Mouse (Mus musculus) neural tube, embryonic 13.5 days (tissue): ENCODE results near the gene Ankfn1. TPM values are rescaled to one million over a fixed set of nuclear protein-coding genes. Genes with fewer than 3 reads are reported as not detected.

Source experiments
- ATAC-seq: fragments of 200-750 bp; cut with Nextera tagmentation; 2 replicates; pipeline ENCODE4 v1.8.0; 2017; ENCODE audit warnings: low read depth, mild to moderate bottlenecking, moderate TSS enrichment, moderate library complexity
- H3K27ac ChIP-seq: fragments of 300-500 bp; sonication (generic); replicated peaks from 2 replicates; pipeline ENCODE4 v1.5.1; 2015; ENCODE audit warnings: moderate library complexity, mild to moderate bottlenecking, inconsistent platforms
- H3K27me3 ChIP-seq: fragments of 300-500 bp; sonication (generic); 2 replicates; pipeline ENCODE4 v1.6.1; 2015; ENCODE audit warnings: mild to moderate bottlenecking, inconsistent platforms
- H3K36me3 ChIP-seq: fragments of 300-500 bp; sonication (generic); 2 replicates; pipeline ENCODE4 v1.6.1; 2015; ENCODE audit warnings: mild to moderate bottlenecking, inconsistent platforms
- H3K4me1 ChIP-seq: fragments of 300-500 bp; sonication (generic); replicated peaks from 2 replicates; pipeline ENCODE4 v1.6.1; 2015; ENCODE audit warnings: inconsistent platforms
- H3K4me2 ChIP-seq: fragments of 300-500 bp; sonication (generic); 2 replicates; pipeline ENCODE4 v1.6.1; 2015; ENCODE audit warnings: inconsistent platforms, mild to moderate bottlenecking, moderate library complexity
- H3K4me3 ChIP-seq: fragments of 300-500 bp; sonication (generic); 2 replicates; pipeline ENCODE4 v1.5.1; 2015; ENCODE audit warnings: mild to moderate bottlenecking, inconsistent platforms
- H3K9ac ChIP-seq: fragments of 300-500 bp; sonication (generic); 2 replicates; pipeline ENCODE4 v1.6.1; 2015; ENCODE audit warnings: moderate library complexity, mild to moderate bottlenecking, inconsistent platforms
- H3K9me3 ChIP-seq: fragments of 300-500 bp; sonication (generic); 2 replicates; pipeline ENCODE4 v1.6.1; 2016; ENCODE audit warnings: inconsistent platforms
- WGBS: fragments of 180-500 bp; shearing (Covaris S2); methylation state at CpG from one replicate; pipeline ENCODE4 v1.1.7; 2015; 5-methylcytosine and 5-hydroxymethylcytosine counted together
- polyA plus RNA-seq: library from polyadenylated mRNA; unstranded; fragments of >200 nt; fragmentation: Nextera tagmentation; extraction: Ambion mirVana; gene quantifications from 2 replicates; pipeline ENCODE4 v1.2.1, GENCODE M21; 2015

The Ankfn1 gene
- polyA plus RNA-seq, 1 experiment from 2014 or later: 1.9 TPM

DNA sequence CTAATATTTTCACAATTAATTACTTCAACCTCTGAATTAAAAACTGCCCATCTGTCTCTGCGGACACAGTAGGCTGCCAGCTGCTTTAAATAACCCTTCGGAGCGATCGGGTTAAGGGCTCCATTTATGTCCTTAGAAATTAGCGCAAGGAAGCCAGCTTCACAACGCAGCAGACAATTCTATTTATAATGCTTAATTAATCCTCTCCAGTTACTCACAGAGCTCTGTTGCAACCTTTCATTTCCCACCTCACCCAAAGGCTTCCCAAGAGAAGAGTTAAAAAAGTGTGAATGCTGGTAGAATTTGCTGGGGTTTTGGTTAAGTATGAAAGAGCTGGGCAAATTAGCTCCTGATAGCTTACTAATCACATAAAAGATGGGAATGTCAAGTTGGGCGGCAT lies 275.7 kb downstream of the Ankfn1 start:
- Histone ChIP-seq H3K27me3 (peaks cover 8% of the 10 kb centered on the region; the same call in 1 of the 2 replicates), H3K4me3 (no peak overlapping the region), H3K9ac (no peak overlapping the region), H3K4me2 (no peak overlapping the region), H3K9me3 (no peaks in the 10 kb centered on the region), H3K27ac (no peak overlapping the region; the same call in 1 of the 2 replicates), H3K36me3 (no peaks in the 10 kb centered on the region), H3K4me1 (peaks cover 10% of the 10 kb centered on the region)
- WGBS: 36% methylated on average over 7 of the region's 7 CpGs
- no peak for ATAC-seq

DNA sequence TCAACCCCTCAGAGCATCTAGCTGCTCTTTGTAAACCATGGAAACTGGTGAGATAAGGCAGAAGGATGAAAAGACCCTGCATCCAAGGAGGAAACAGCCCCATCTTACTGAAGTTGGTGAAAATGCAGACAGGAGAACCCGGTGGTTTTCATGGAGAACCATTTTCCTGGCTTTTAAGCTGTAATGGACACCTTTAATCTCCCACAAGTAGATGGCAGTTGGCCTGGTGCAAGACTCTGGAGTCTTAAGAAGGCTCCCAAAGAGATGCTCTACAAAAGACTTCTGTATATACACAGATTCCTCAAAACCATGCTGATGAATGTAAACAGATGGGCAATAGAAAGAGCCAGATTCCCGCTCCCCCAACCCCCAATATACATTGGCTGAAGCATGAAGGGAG lies 276.5 kb downstream of the Ankfn1 start:
- ATAC-seq: no peak
- WGBS: 83% methylated on average over 2 of the region's 2 CpGs
- Histone ChIP-seq H3K9ac (no peak overlapping the region), H3K4me3 (no peak overlapping the region), H3K27ac (no peak overlapping the region), H3K4me2 (no peak overlapping the region), H3K36me3 (no peaks in the 10 kb centered on the region), H3K9me3 (no peaks in the 10 kb centered on the region), H3K4me1 (peaks cover 6% of the 10 kb centered on the region; the same call in 1 of the 2 replicates), H3K27me3 (peaks cover 8% of the 10 kb centered on the region; the same call in 1 of the 2 replicates)

DNA sequence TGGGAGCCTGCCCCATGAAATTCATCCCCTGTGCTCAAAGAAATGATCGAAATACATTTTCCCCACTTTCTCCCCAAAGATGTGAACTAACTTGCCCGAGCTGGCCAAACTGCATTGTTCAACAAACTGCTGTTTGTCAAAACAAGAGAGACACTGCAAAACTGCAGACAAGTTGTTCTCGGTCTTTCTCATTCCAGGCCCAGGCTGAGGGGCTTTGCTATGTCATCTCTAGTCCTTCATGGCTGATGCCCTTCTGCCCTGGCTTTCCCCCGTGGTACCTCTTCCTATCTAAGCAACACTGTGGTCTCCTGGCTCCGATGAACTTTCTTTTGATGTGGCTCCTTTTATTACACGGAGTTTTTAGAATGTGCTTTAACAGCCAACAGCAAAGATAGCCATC lies 296.4 kb downstream of the Ankfn1 start:
- Histone ChIP-seq H3K4me1 (no peaks in the 10 kb centered on the region), H3K27me3 (no peaks in the 10 kb centered on the region), H3K36me3 (no peaks in the 10 kb centered on the region), H3K4me3 (no peak overlapping the region), H3K9ac (no peak overlapping the region), H3K4me2 (no peak overlapping the region), H3K9me3 (no peaks in the 10 kb centered on the region), H3K27ac (no peak overlapping the region)
- WGBS: 65% methylated on average over 6 of the region's 6 CpGs
- ATAC-seq: no peak

DNA sequence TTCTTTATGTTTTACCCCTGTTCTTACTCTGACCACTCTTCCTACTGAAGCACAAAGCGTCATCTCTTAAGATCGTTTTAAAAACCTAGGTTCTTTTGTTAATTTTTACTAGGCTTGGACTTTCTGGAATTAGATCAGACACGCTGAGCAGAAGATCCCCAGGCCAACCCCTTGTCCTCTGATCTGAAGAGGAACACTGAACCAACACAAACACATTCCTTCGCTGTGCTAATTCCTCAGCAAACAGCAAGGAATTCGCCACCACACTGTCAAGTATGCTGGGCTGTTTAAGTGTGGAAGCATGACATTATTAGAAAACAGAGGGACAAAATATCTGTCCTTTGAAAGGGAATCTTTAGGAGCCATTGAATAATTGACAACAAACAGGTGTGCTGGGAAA lies 300.5 kb downstream of the Ankfn1 start:
- ATAC-seq: no peak
- H3K27ac ChIP-seq: no peak overlapping the region

DNA sequence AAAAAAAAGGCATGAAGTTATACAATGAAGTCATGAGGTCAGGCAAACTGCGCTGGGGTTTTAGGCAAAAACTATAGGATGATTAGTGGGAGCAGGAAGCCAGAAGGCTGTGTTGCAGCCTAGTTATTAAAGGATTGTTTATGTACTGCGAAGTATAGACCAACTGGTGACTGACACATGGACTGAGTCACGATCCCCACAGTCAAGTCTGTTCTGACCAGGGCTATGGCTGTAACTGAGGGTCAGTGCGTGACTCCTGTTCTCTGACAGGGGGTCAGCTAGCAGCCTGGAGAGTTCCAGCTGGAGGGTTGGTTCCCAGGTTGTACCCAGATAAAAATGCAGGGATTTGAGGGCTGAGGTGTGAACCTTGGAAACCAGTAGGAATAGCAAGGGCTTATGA lies 301.4 kb downstream of the Ankfn1 start:
- Histone ChIP-seq H3K4me3 (no peak overlapping the region), H3K9ac (no peak overlapping the region), H3K9me3 (no peaks in the 10 kb centered on the region), H3K4me1 (no peaks in the 10 kb centered on the region), H3K27me3 (no peaks in the 10 kb centered on the region), H3K27ac (no peak overlapping the region), H3K4me2 (no peak overlapping the region), H3K36me3 (no peaks in the 10 kb centered on the region)
- ATAC-seq: no peak
- WGBS: 86% methylated on average over 4 of the region's 4 CpGs

More for the DNA sequence above, 300.5 kb downstream of the Ankfn1 start:
- H3K4me2 ChIP-seq: no peak overlapping the region
- H3K4me3 ChIP-seq: no peak overlapping the region
- no peaks in the 10 kb centered on the region for H3K9me3 ChIP-seq
- 73% methylated on average over 5 of the region's 5 CpGs for WGBS
- H3K9ac ChIP-seq: no peak overlapping the region
- H3K27me3 ChIP-seq: no peaks in the 10 kb centered on the region
- H3K36me3 ChIP-seq: no peaks in the 10 kb centered on the region
- H3K4me1 ChIP-seq: no peaks in the 10 kb centered on the region

DNA sequence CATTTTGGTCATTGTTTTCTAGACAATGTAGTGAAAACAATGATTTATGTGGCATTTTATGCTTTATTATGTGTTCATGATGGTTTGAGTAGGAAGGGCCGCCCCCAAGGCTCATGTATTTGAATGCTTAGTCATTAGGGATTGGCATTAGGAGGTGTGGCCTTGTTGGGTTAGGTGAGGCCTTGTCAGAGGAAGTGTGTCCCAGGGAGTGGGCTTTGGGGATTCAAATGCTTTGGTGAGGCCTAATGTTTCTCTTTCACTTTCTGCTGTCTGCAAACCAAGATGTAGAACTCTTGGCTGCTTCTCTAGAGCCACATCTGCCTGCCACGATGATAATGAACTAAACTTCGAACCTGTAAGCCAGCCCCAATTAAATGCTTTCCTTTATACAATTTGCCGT lies 304.6 kb downstream of the Ankfn1 start:
- 78% methylated on average over 4 of the region's 4 CpGs for WGBS
- H3K4me2 ChIP-seq: no peak overlapping the region
- no peaks in the 10 kb centered on the region for H3K36me3 ChIP-seq
- H3K9me3 ChIP-seq: no peaks in the 10 kb centered on the region
- no peaks in the 10 kb centered on the region for H3K27me3 ChIP-seq
- ATAC-seq: no peak
- no peak overlapping the region for H3K4me3 ChIP-seq
- H3K27ac ChIP-seq: no peak overlapping the region
- no peak overlapping the region for H3K9ac ChIP-seq
- no peaks in the 10 kb centered on the region for H3K4me1 ChIP-seq

DNA sequence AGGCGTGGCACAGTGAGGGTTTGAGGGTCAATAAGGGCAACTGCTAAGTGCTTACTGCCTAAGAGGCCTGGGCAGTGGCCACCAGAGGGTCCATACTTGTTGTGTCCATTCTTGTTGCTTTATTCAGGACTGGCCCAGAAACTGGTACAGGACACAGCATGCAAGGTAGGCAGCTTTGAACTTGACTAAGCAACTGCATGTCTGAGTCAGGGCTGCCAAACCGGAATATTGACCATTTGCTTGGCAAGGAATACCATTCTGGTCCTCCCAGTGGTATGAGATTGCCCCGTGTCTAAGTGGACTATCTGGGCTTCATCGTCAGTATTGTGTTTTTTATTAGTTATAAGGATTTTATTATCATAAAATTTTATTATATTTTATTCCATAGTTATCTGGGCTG lies 312.1 kb downstream of the Ankfn1 start:
- Histone ChIP-seq H3K4me1 (no peaks in the 10 kb centered on the region), H3K27me3 (no peaks in the 10 kb centered on the region), H3K4me3 (no peak overlapping the region), H3K9me3 (no peaks in the 10 kb centered on the region), H3K27ac (no peak overlapping the region), H3K4me2 (no peak overlapping the region), H3K36me3 (no peaks in the 10 kb centered on the region), H3K9ac (no peak overlapping the region)
- 92% methylated on average over 4 of the region's 4 CpGs for WGBS
- ATAC-seq: no peak

DNA sequence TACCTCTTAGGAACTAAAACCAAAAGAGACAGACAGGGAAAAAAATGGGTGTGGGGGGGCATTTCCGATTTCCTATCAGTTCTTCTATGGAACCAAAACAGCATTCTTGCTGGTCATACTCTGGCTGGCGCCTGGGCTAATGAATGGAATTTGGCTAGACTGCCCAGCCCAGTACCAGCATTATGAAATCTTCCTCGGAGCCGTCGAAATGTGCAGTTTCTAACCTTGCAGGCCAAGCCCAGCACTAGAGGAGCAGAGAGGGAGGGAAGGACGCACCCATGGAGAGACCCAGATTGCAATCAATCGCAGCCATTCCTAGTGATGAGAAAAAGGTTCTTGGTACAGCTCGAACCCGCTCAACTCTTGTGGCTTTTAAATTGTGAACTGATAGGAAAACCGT lies 315.2 kb downstream of the Ankfn1 start:
- Histone ChIP-seq H3K27me3 (no peaks in the 10 kb centered on the region), H3K4me2 (no peak overlapping the region), H3K4me3 (no peak overlapping the region), H3K27ac (no peak overlapping the region), H3K4me1 (no peaks in the 10 kb centered on the region), H3K9me3 (no peaks in the 10 kb centered on the region), H3K9ac (no peak overlapping the region), H3K36me3 (no peaks in the 10 kb centered on the region)
- WGBS: 90% methylated on average over 10 of the region's 10 CpGs
- ATAC-seq: no peak

DNA sequence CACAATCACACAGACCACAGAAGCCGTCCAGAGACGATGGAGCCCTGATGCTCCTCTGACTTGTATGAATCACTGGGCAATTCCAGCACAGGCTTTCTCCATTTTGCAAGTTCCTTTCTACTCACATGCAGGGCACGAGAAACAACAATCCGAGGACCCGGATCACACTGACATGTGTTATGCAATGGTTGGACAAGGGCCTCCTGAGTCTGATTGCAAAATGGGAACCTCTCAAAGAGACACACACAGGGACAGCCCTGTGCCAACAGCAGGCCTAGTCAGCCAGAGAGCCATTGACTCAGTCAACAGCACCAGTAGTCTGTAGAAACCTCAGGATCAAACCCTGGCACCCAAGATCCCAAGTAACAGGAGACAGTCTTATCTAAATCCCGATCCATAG lies 318.0 kb downstream of the Ankfn1 start:
- no peaks in the 10 kb centered on the region for H3K36me3 ChIP-seq
- no peaks in the 10 kb centered on the region for H3K27me3 ChIP-seq
- no peak overlapping the region for H3K9ac ChIP-seq
- WGBS: 90% methylated on average over 6 of the region's 6 CpGs
- no peaks in the 10 kb centered on the region for H3K9me3 ChIP-seq
- H3K4me3 ChIP-seq: no peak overlapping the region
- no peaks in the 10 kb centered on the region for H3K4me1 ChIP-seq
- no peak overlapping the region for H3K27ac ChIP-seq
- no peak for ATAC-seq
- no peak overlapping the region for H3K4me2 ChIP-seq

DNA sequence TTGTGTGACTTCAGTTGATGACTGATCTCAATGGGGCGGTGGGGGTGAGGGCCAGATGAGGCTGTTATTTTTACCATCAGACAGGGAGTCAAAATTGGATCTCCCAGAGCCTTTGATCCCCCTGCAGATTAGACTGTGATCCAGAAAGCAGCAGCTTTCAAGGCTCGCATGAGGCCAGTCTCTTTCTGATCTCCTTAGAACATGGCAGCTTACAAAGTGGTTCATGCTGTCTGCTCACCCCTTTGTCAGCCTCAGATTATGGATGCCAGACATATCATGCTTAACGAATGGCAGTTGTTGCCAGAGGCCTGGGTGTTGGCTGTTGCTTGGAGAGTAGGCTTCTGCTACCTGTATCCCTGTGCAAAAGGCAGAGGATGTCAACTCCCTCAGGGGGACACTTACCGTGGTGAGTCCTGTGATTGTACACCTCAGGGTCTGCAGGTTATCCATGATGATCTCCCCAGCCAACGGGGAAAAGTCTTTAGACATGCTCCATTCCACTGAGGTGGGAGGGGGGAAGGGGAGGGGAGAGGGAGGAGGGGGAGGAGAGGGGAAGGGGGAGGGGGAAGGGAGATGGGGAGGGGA lies 321.7 kb downstream of the Ankfn1 start:
- no peaks in the 10 kb centered on the region for H3K36me3 ChIP-seq
- WGBS: 59% methylated on average over 5 of the region's 5 CpGs
- no peak overlapping the region for H3K9ac ChIP-seq
- no peaks in the 10 kb centered on the region for H3K27me3 ChIP-seq
- peaks cover 7% of the 10 kb centered on the region; the same call in 1 of the 2 replicates for H3K4me1 ChIP-seq
- H3K4me2 ChIP-seq: no peak overlapping the region
- H3K9me3 ChIP-seq: no peaks in the 10 kb centered on the region
- no peak overlapping the region for H3K27ac ChIP-seq
- ATAC-seq: no peak
- H3K4me3 ChIP-seq: no peak overlapping the region

DNA sequence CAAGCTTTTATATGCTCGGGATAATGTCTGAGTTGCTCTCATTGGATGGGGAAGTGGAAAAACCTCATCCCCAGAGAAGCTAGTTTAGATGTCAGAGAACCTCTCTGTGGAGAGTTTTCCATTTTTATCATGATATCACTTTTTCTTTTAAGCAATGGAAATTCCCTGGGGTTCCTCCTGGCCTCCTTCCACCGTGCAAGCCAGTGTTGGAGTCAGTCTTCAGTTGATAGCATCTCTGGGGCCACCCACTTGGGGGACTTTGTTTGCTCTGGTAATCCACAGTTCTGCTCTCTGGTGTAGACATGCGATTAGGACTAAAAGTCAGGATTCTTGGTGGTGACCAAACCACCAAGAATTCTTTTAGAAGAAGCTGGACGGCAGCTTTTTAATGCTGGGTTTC lies 322.8 kb downstream of the Ankfn1 start:
- no peaks in the 10 kb centered on the region for H3K27me3 ChIP-seq
- no peak overlapping the region for H3K4me2 ChIP-seq
- 79% methylated on average over 4 of the region's 4 CpGs for WGBS
- no peak overlapping the region for H3K9ac ChIP-seq
- ATAC-seq: no peak
- H3K27ac ChIP-seq: no peak overlapping the region
- no peaks in the 10 kb centered on the region for H3K9me3 ChIP-seq
- peaks cover 7% of the 10 kb centered on the region; the same call in 1 of the 2 replicates for H3K4me1 ChIP-seq
- H3K36me3 ChIP-seq: no peaks in the 10 kb centered on the region
- no peak overlapping the region for H3K4me3 ChIP-seq

DNA sequence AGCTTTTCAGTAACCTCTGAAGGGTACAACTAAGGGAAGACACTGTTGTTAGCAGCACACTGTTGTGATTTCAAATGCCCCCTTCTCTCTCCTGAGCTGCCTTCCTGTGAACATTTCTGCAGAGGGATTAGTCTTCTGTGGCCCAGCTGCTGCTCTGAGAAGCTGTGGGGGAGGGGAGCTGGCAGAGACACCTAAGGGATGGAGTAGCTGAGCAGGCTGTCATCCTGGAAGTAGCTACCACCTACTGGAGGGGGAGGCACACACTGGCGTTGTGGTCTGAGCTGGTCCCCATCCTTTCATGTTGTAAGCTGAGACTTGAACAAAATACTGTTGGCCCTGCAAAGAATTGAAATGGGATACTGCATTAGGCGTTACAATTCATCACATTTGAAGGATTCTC lies 324.6 kb downstream of the Ankfn1 start:
- H3K9ac ChIP-seq: no peak overlapping the region
- WGBS: 33% methylated on average over 2 of the region's 2 CpGs
- H3K4me1 ChIP-seq: peaks cover 13% of the 10 kb centered on the region; the same call in 1 of the 2 replicates
- no peak overlapping the region for H3K4me3 ChIP-seq
- no peaks in the 10 kb centered on the region for H3K27me3 ChIP-seq
- H3K9me3 ChIP-seq: no peaks in the 10 kb centered on the region
- H3K36me3 ChIP-seq: no peaks in the 10 kb centered on the region
- H3K4me2 ChIP-seq: no peak overlapping the region
- no peak for ATAC-seq
- H3K27ac ChIP-seq: no peak overlapping the region

DNA sequence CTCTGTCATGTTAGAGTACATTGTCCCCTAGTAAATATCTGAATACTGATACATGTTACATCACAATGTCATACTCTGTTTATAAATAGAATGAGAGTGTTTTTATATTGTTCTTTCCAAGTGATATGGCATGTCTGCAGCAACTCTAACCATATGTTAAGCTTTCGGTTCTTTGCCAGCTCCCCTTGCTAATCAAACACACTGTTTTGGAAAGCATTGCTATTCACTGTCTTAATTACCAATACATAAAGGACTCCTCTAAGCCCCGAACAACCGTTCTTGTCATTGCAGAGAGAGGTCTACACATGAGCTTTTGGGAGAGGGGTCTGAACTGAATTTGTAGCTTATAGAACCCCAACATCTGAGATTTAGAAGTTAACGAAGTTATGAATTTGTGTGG lies 327.0 kb downstream of the Ankfn1 start:
- Histone ChIP-seq H3K4me3 (no peak overlapping the region), H3K4me1 (peaks cover 19% of the 10 kb centered on the region; the same call in 1 of the 2 replicates), H3K4me2 (no peak overlapping the region), H3K9me3 (no peaks in the 10 kb centered on the region), H3K27ac (no peak overlapping the region), H3K9ac (no peak overlapping the region), H3K36me3 (no peaks in the 10 kb centered on the region), H3K27me3 (no peaks in the 10 kb centered on the region)
- ATAC-seq: no peak
- 81% methylated on average over 4 of the region's 4 CpGs for WGBS
